Mouse (Mus musculus) heart, embryonic 12.5 days (tissue): ENCODE measurements around the gene Tysnd1. TPM values are rescaled to one million over a fixed set of nuclear protein-coding genes. Genes with fewer than 3 reads are reported as not detected.

Experiments
- ATAC-seq: fragments of 200-750 bp; cut with Nextera tagmentation; 2 replicates; pipeline ENCODE4 v1.8.0; 2017; ENCODE audit warnings: moderate TSS enrichment, moderate library complexity; ENCODE audit not compliant: insufficient number of reproducible peaks, low FRiP score
- H3K27ac ChIP-seq: fragments of 300-500 bp; sonication (generic); 2 replicates; pipeline ENCODE4 v1.5.1; 2016; ENCODE audit warnings: mild to moderate bottlenecking, moderate library complexity; ENCODE audit not compliant: poor library complexity, severe bottlenecking
- H3K27me3 ChIP-seq: fragments of 300-500 bp; sonication (generic); replicated peaks from 2 replicates; pipeline ENCODE4 v1.6.1; 2016; ENCODE audit warnings: mild to moderate bottlenecking, moderate library complexity
- H3K36me3 ChIP-seq: fragments of 300-500 bp; sonication (generic); 2 replicates; pipeline ENCODE4 v1.6.1; 2016; ENCODE audit warnings: mild to moderate bottlenecking, moderate library complexity
- H3K4me1 ChIP-seq: fragments of 300-500 bp; sonication (generic); replicated peaks from 2 replicates; pipeline ENCODE4 v1.6.1; 2016; ENCODE audit warnings: mild to moderate bottlenecking
- H3K4me2 ChIP-seq: fragments of 300-500 bp; sonication (generic); 2 replicates; pipeline ENCODE4 v1.6.1; 2016; ENCODE audit warnings: mild to moderate bottlenecking, moderate library complexity
- H3K4me3 ChIP-seq: fragments of 300-500 bp; sonication (generic); 2 replicates; pipeline ENCODE4 v1.5.1; 2016; ENCODE audit warnings: mild to moderate bottlenecking
- H3K9ac ChIP-seq: fragments of 300-500 bp; sonication (generic); 2 replicates; pipeline ENCODE4 v1.6.1; 2016; ENCODE audit warnings: mild to moderate bottlenecking, moderate library complexity
- H3K9me3 ChIP-seq: fragments of 300-500 bp; sonication (generic); replicated peaks from 2 replicates; pipeline ENCODE4 v1.6.1; 2016; ENCODE audit warnings: mild to moderate bottlenecking, moderate library complexity
- WGBS: fragments of 180-500 bp; shearing (Covaris S2); methylation state at CpG from one replicate; pipeline ENCODE4 v1.1.7; 2016; 5-methylcytosine and 5-hydroxymethylcytosine counted together
- polyA plus RNA-seq: library from polyadenylated mRNA; unstranded; fragments of >200 nt; fragmentation: Nextera tagmentation; extraction: Ambion mirVana; gene quantifications from 2 replicates; pipeline ENCODE4 v1.2.1, GENCODE M21; 2016

Tysnd1 gene
- polyA plus RNA-seq, 1 experiment from 2014 or later: 31.0 TPM

GRCm38 (mm10) chr10:61741306-61741705, 46.0 kb downstream of the Tysnd1 start:
- ATAC-seq: no peak
- Histone ChIP-seq H3K9me3 (peaks cover 10% of the 10 kb centered on the region), H3K4me2 (no peak overlapping the region), H3K36me3 (peaks cover 94% of the 10 kb centered on the region), H3K27ac (no peak overlapping the region), H3K4me1 (no peaks in the 10 kb centered on the region), H3K27me3 (no peaks in the 10 kb centered on the region), H3K4me3 (no peak overlapping the region), H3K9ac (no peak overlapping the region)
- WGBS: 74% methylated on average over 1 of the region's 1 CpGs

GRCm38 (mm10) chr10:61741873-61742272, 46.6 kb downstream of the Tysnd1 start:
- Histone ChIP-seq H3K4me3 (no peak overlapping the region), H3K36me3 (peaks cover 95% of the 10 kb centered on the region), H3K27me3 (no peaks in the 10 kb centered on the region), H3K4me2 (no peak overlapping the region), H3K9me3 (peaks cover 10% of the 10 kb centered on the region), H3K9ac (no peak overlapping the region), H3K27ac (no peak overlapping the region), H3K4me1 (no peaks in the 10 kb centered on the region)
- no peak for ATAC-seq
- 88% methylated on average over 4 of the region's 4 CpGs for WGBS

GRCm38 (mm10) chr10:61742336-61742735, 47.0 kb downstream of the Tysnd1 start:
- 88% methylated on average over 8 of the region's 8 CpGs for WGBS

GRCm38 (mm10) chr10:61745133-61745532, 49.8 kb downstream of the Tysnd1 start:
- no peaks in the 10 kb centered on the region for H3K4me1 ChIP-seq
- no peak overlapping the region for H3K27ac ChIP-seq
- H3K4me2 ChIP-seq: no peak overlapping the region
- no peaks in the 10 kb centered on the region for H3K27me3 ChIP-seq
- peaks cover 95% of the 10 kb centered on the region for H3K36me3 ChIP-seq
- no peak overlapping the region for H3K9ac ChIP-seq
- no peak for ATAC-seq
- WGBS: 86% methylated on average over 4 of the region's 4 CpGs
- H3K4me3 ChIP-seq: no peak overlapping the region
- H3K9me3 ChIP-seq: peaks cover 10% of the 10 kb centered on the region

More at GRCm38 (mm10) chr10:61742336-61742735, 47.0 kb downstream of the Tysnd1 start:
- H3K9ac ChIP-seq: no peak overlapping the region
- no peaks in the 10 kb centered on the region for H3K27me3 ChIP-seq
- H3K9me3 ChIP-seq: peaks cover 10% of the 10 kb centered on the region
- no peaks in the 10 kb centered on the region for H3K4me1 ChIP-seq
- no peak for ATAC-seq
- peaks cover 95% of the 10 kb centered on the region for H3K36me3 ChIP-seq
- H3K4me2 ChIP-seq: no peak overlapping the region
- no peak overlapping the region for H3K27ac ChIP-seq
- no peak overlapping the region for H3K4me3 ChIP-seq

GRCm38 (mm10) chr10:61747302-61747701, 52.0 kb downstream of the Tysnd1 start:
- 86% methylated on average over 13 of the region's 13 CpGs for WGBS
- peaks cover 94% of the 10 kb centered on the region for H3K36me3 ChIP-seq

GRCm38 (mm10) chr10:61750014-61750413, 54.7 kb downstream of the Tysnd1 start:
- no peak for ATAC-seq
- H3K27ac ChIP-seq: no peak overlapping the region; the same call in 1 of the 2 replicates
- H3K4me1 ChIP-seq: no peaks in the 10 kb centered on the region
- WGBS: 82% methylated on average over 9 of the region's 9 CpGs
- H3K9me3 ChIP-seq: peaks cover 5% of the 10 kb centered on the region
- H3K36me3 ChIP-seq: peaks cover 92% of the 10 kb centered on the region
- no peak overlapping the region for H3K9ac ChIP-seq
- H3K4me2 ChIP-seq: no peak overlapping the region
- H3K4me3 ChIP-seq: no peak overlapping the region
- H3K27me3 ChIP-seq: no peaks in the 10 kb centered on the region

More at GRCm38 (mm10) chr10:61747302-61747701, 52.0 kb downstream of the Tysnd1 start:
- Histone ChIP-seq H3K4me2 (no peak overlapping the region), H3K27me3 (no peaks in the 10 kb centered on the region), H3K4me1 (no peaks in the 10 kb centered on the region), H3K9ac (no peak overlapping the region), H3K4me3 (no peak overlapping the region), H3K27ac (no peak overlapping the region), H3K9me3 (peaks cover 10% of the 10 kb centered on the region)
- ATAC-seq: no peak

- Histone ChIP-seq H3K36me3 (peaks cover 85% of the 10 kb centered on the region), H3K4me3 (no peak overlapping the region), H3K27ac (no peak overlapping the region; the same call in 1 of the 2 replicates), H3K27me3 (no peaks in the 10 kb centered on the region), H3K9ac (no peak overlapping the region), H3K9me3 (no peaks in the 10 kb centered on the region), H3K4me2 (no peak overlapping the region), H3K4me1 (peaks cover 2% of the 10 kb centered on the region)
- WGBS: 79% methylated on average over 20 of the region's 20 CpGs
- no peak for ATAC-seq
Observed at GRCm38 (mm10) chr10:61751534-61752219, 56.4 kb downstream of the Tysnd1 start.

Other genes with a start within 250 kb of the Tysnd1 start
- 49.7 and 52.7 TPM in 2 replicates for gene Eif4ebp2, start 242.9 kb upstream of the Tysnd1 start, polyA plus RNA-seq
- 12.6 and 13.3 TPM in 2 replicates for gene Lrrc20, start 219.7 kb upstream of the Tysnd1 start, polyA plus RNA-seq
- gene Npffr1, start 100.0 kb upstream of the Tysnd1 start, polyA plus RNA-seq: 0.05 and 0.06 TPM in 2 replicates
- gene Ppa1, start 47.0 kb upstream of the Tysnd1 start, polyA plus RNA-seq: 130 and 132 TPM in 2 replicates
- gene Sar1a, start 15.2 kb upstream of the Tysnd1 start, polyA plus RNA-seq: 172 and 179 TPM in 2 replicates
- 20.8 and 22.7 TPM in 2 replicates for gene Aifm2, start 19.7 kb downstream of the Tysnd1 start, polyA plus RNA-seq
- 72.7 and 76.0 TPM in 2 replicates for gene H2afy2, start 88.6 kb downstream of the Tysnd1 start, polyA plus RNA-seq